Mouse (Mus musculus): ENCODE data around the gene Ninj2. TPM values are rescaled to one million over a fixed set of nuclear protein-coding genes. Genes with fewer than 3 reads are reported as not detected.

Gene Ninj2
- polyA plus RNA-seq, 1 experiment from 2014 or later: not detected

GRCm38 (mm10) chr6:120225355-120225754 lies 132.2 kb downstream of the Ninj2 start:
- H3K36me3 ChIP-seq (ENCODE audit: control insufficient read depth, insufficient read depth, low read length): no peaks in the 10 kb centered on the region
- no peak overlapping the region for H3K4me2 ChIP-seq
- no peaks in the 10 kb centered on the region for H3K4me1 ChIP-seq (replicated peaks; ENCODE audit: control insufficient read depth, insufficient read depth, low read length)
- H3K27me3 ChIP-seq (replicated peaks; ENCODE audit: control insufficient read depth, insufficient read depth, low read length): no peaks in the 10 kb centered on the region
- DNase-seq (ENCODE audit: low spot score) (no peak), ATAC-seq (replicated peaks; ENCODE audit: low FRiP score) (no peak)
- H3K9ac ChIP-seq (ENCODE audit: low read depth, low read length): no peak overlapping the region
- no peaks in the 10 kb centered on the region for H3K9me3 ChIP-seq (ENCODE audit: control insufficient read depth, low read length)
- no peak overlapping the region for H3K27ac ChIP-seq (ENCODE audit: low read depth, low read length)
- no peak overlapping the region for H3K4me3 ChIP-seq (ENCODE audit: low read depth, low read length)
- WGBS: 55% methylated on average over 6 of the region's 6 CpGs

DNA sequence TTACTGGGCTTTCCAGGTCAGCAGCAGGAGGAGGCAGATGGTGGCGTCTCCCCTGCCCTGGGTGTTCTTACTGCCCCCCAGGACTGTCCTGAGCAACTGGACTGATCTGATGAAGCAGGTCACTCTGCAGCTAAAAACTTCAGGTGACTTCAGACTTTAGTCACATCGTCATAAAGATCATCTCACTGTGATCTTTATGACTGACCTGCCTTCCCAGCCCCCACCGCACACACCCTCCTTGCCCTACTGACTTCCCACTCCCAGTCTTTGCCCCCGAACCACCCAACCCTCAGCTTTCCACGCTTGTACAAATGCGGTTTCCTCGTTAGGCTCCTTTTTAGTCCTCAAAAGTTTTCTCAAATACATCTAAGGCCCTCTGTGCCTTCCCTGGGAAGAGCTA lies 133.9 kb downstream of the Ninj2 start:
- WGBS: 83% methylated on average over 7 of the region's 7 CpGs
- Histone ChIP-seq H3K4me2 (no peak overlapping the region), H3K27me3 (replicated peaks; ENCODE audit: control insufficient read depth, insufficient read depth, low read length) (no peaks in the 10 kb centered on the region; the same call in 1 of the 2 replicates), H3K9me3 (ENCODE audit: control insufficient read depth, low read length) (no peaks in the 10 kb centered on the region), H3K27ac (ENCODE audit: low read depth, low read length) (no peak overlapping the region), H3K36me3 (ENCODE audit: control insufficient read depth, insufficient read depth, low read length) (no peaks in the 10 kb centered on the region), H3K4me3 (ENCODE audit: low read depth, low read length) (no peak overlapping the region), H3K4me1 (replicated peaks; ENCODE audit: control insufficient read depth, insufficient read depth, low read length) (no peaks in the 10 kb centered on the region), H3K9ac (ENCODE audit: low read depth, low read length) (no peak overlapping the region)
- ATAC-seq (replicated peaks; ENCODE audit: low FRiP score): no peak
- no peak for DNase-seq (ENCODE audit: low spot score)

GRCm38 (mm10) chr6:120229806-120230205 lies 136.7 kb downstream of the Ninj2 start:
- Histone ChIP-seq H3K4me1 (replicated peaks; ENCODE audit: control insufficient read depth, insufficient read depth, low read length) (no peaks in the 10 kb centered on the region), H3K27me3 (replicated peaks; ENCODE audit: control insufficient read depth, insufficient read depth, low read length) (no peaks in the 10 kb centered on the region; the same call in 1 of the 2 replicates), H3K27ac (ENCODE audit: low read depth, low read length) (no peak overlapping the region), H3K4me3 (ENCODE audit: low read depth, low read length) (no peak overlapping the region), H3K9ac (ENCODE audit: low read depth, low read length) (no peak overlapping the region), H3K9me3 (ENCODE audit: control insufficient read depth, low read length) (no peaks in the 10 kb centered on the region), H3K36me3 (ENCODE audit: control insufficient read depth, insufficient read depth, low read length) (no peaks in the 10 kb centered on the region), H3K4me2 (no peak overlapping the region)
- DNase-seq (ENCODE audit: low spot score) (no peak), ATAC-seq (replicated peaks; ENCODE audit: low FRiP score) (no peak)
- WGBS: 76% methylated on average over 7 of the region's 7 CpGs

DNA sequence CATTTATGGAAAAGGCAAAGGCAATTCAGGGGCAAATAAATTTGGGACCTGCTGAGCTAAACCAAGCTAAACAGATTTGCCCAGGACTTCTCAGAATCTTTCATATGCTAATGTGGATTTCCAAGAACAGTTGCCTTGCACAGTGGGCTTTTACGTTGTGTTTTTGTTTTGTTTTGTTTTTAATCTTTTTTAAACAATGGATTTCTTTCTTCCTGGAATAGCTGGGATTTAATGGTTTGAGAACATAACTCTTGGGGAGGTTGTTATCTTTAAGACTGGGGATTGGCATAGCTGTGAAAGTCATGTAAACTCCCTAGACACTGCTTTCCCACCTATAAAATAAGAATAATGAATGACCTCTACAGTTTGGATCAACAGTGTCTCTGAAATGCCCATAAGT lies 137.3 kb downstream of the Ninj2 start:
- no peak overlapping the region for H3K9ac ChIP-seq (ENCODE audit: low read depth, low read length)
- no peak overlapping the region for H3K4me3 ChIP-seq (ENCODE audit: low read depth, low read length)
- no peaks in the 10 kb centered on the region; the same call in 1 of the 2 replicates for H3K27me3 ChIP-seq (replicated peaks; ENCODE audit: control insufficient read depth, insufficient read depth, low read length)
- no peak overlapping the region for H3K4me2 ChIP-seq
- H3K4me1 ChIP-seq (replicated peaks; ENCODE audit: control insufficient read depth, insufficient read depth, low read length): no peaks in the 10 kb centered on the region
- DNase-seq (ENCODE audit: low spot score) (no peak), ATAC-seq (replicated peaks; ENCODE audit: low FRiP score) (no peak)
- no peaks in the 10 kb centered on the region for H3K9me3 ChIP-seq (ENCODE audit: control insufficient read depth, low read length)
- no peak overlapping the region for H3K27ac ChIP-seq (ENCODE audit: low read depth, low read length)
- WGBS: 49% methylated on average over 1 of the region's 1 CpGs
- H3K36me3 ChIP-seq (ENCODE audit: control insufficient read depth, insufficient read depth, low read length): no peaks in the 10 kb centered on the region

DNA sequence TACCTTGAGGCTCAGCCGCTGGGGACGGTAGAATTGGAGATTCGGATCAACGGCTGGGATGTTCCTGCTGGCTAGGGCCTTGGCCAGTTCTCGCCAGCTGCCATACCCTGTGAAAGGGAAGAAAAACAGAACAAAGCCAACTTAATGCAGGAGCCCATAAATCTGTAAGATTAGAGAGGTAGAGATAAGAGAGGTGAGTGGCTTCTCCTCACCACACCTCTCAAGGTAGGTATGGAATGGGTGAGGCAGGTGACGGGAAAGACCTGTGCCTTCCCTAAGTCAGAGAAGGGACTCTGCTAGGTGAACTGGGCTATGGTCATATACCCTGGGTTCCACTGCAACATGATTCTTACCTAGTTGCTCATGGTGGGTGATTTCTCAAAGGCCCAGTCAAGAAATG lies 139.7 kb downstream of the Ninj2 start:
- no peak overlapping the region for H3K27ac ChIP-seq (ENCODE audit: low read depth, low read length)
- no peaks in the 10 kb centered on the region for H3K36me3 ChIP-seq (ENCODE audit: control insufficient read depth, insufficient read depth, low read length)
- no peak overlapping the region for H3K9ac ChIP-seq (ENCODE audit: low read depth, low read length)
- no peak for ATAC-seq (replicated peaks; ENCODE audit: low FRiP score)
- DNase-seq (ENCODE audit: low spot score): no peak
- no peak overlapping the region for H3K4me3 ChIP-seq (ENCODE audit: low read depth, low read length)
- no peaks in the 10 kb centered on the region for H3K9me3 ChIP-seq (ENCODE audit: control insufficient read depth, low read length)
- no peaks in the 10 kb centered on the region for H3K4me1 ChIP-seq (replicated peaks; ENCODE audit: control insufficient read depth, insufficient read depth, low read length)
- 92% methylated on average over 6 of the region's 6 CpGs for WGBS
- no peaks in the 10 kb centered on the region; the same call in 1 of the 2 replicates for H3K27me3 ChIP-seq (replicated peaks; ENCODE audit: control insufficient read depth, insufficient read depth, low read length)
- H3K4me2 ChIP-seq: no peak overlapping the region

DNA sequence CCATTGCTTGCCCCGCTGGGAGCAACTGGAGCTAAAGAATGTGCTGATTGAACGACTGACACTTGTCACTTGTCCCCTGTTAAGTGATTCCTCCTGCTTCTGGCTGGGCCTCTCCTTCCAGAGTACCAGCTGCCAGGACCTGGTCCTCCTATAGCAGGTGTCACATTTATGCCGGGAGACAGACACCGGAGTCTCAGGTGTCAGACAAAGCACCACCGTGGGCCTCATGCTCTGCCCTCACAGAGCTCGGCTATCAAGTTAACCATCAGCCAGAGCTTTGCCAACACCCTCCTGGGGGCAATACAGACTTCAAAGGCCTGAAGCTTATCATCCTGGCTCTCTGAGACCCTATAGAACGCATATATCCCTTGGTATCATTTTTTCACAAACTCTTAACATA lies 142.7 kb downstream of the Ninj2 start:
- H3K27ac ChIP-seq (ENCODE audit: low read depth, low read length): no peak overlapping the region
- ATAC-seq (replicated peaks; ENCODE audit: low FRiP score): no peak
- H3K9me3 ChIP-seq (ENCODE audit: control insufficient read depth, low read length): no peaks in the 10 kb centered on the region
- no peak overlapping the region for H3K4me3 ChIP-seq (ENCODE audit: low read depth, low read length)
- H3K36me3 ChIP-seq (ENCODE audit: control insufficient read depth, insufficient read depth, low read length): no peaks in the 10 kb centered on the region
- no peak overlapping the region for H3K9ac ChIP-seq (ENCODE audit: low read depth, low read length)
- no peak overlapping the region for H3K4me2 ChIP-seq
- no peaks in the 10 kb centered on the region for H3K4me1 ChIP-seq (replicated peaks; ENCODE audit: control insufficient read depth, insufficient read depth, low read length)
- DNase-seq (ENCODE audit: low spot score): no peak
- H3K27me3 ChIP-seq (replicated peaks; ENCODE audit: control insufficient read depth, insufficient read depth, low read length): no peaks in the 10 kb centered on the region
- WGBS: 59% methylated on average over 7 of the region's 7 CpGs

DNA sequence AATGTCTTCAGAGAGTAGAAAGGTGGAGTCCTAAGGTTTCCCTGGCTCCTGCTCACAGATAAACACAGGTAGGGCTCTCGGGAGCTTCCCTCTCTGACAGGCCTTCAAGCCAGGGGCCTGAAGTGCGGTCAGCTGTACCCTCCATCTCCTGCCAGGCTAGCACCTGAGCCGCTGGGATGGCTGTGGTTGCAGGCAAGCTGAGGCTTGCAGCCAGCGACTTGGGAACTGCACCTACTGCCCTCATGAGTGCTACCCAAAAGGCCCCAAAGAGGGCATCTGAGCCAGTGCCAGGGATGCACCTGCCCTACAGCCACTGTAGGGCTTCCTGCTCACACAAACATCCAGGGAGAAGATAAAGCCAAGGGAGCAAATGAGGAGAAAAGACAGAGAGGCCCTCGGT lies 147.3 kb downstream of the Ninj2 start:
- H3K4me2 ChIP-seq: no peak overlapping the region
- no peaks in the 10 kb centered on the region for H3K4me1 ChIP-seq (replicated peaks; ENCODE audit: control insufficient read depth, insufficient read depth, low read length)
- 65% methylated on average over 5 of the region's 5 CpGs for WGBS
- ATAC-seq (replicated peaks; ENCODE audit: low FRiP score) (no peak), DNase-seq (ENCODE audit: low spot score) (no peak)
- H3K9me3 ChIP-seq (ENCODE audit: control insufficient read depth, low read length): no peaks in the 10 kb centered on the region
- H3K9ac ChIP-seq (ENCODE audit: low read depth, low read length): no peak overlapping the region
- no peak overlapping the region for H3K27ac ChIP-seq (ENCODE audit: low read depth, low read length)
- no peak overlapping the region for H3K4me3 ChIP-seq (ENCODE audit: low read depth, low read length)
- no peaks in the 10 kb centered on the region for H3K36me3 ChIP-seq (ENCODE audit: control insufficient read depth, insufficient read depth, low read length)
- H3K27me3 ChIP-seq (replicated peaks; ENCODE audit: control insufficient read depth, insufficient read depth, low read length): no peaks in the 10 kb centered on the region

GRCm38 (mm10) chr6:120241453-120241852 lies 148.3 kb downstream of the Ninj2 start:
- DNase-seq (ENCODE audit: low spot score): no peak
- Histone ChIP-seq H3K27ac (ENCODE audit: low read depth, low read length) (no peak overlapping the region), H3K9me3 (ENCODE audit: control insufficient read depth, low read length) (no peaks in the 10 kb centered on the region), H3K9ac (ENCODE audit: low read depth, low read length) (no peak overlapping the region), H3K4me1 (replicated peaks; ENCODE audit: control insufficient read depth, insufficient read depth, low read length) (no peaks in the 10 kb centered on the region), H3K4me3 (ENCODE audit: low read depth, low read length) (no peak overlapping the region), H3K4me2 (no peak overlapping the region), H3K27me3 (replicated peaks; ENCODE audit: control insufficient read depth, insufficient read depth, low read length) (no peaks in the 10 kb centered on the region), H3K36me3 (ENCODE audit: control insufficient read depth, insufficient read depth, low read length) (no peaks in the 10 kb centered on the region)
- 87% methylated on average over 12 of the region's 12 CpGs for WGBS
- ATAC-seq (replicated peaks; ENCODE audit: low FRiP score): no peak

GRCm38 (mm10) chr6:120242530-120242929 lies 149.4 kb downstream of the Ninj2 start:
- Histone ChIP-seq H3K27me3 (replicated peaks; ENCODE audit: control insufficient read depth, insufficient read depth, low read length) (no peaks in the 10 kb centered on the region), H3K9ac (ENCODE audit: low read depth, low read length) (no peak overlapping the region), H3K4me2 (no peak overlapping the region), H3K4me1 (replicated peaks; ENCODE audit: control insufficient read depth, insufficient read depth, low read length) (no peaks in the 10 kb centered on the region), H3K36me3 (ENCODE audit: control insufficient read depth, insufficient read depth, low read length) (no peaks in the 10 kb centered on the region), H3K4me3 (ENCODE audit: low read depth, low read length) (no peak overlapping the region), H3K27ac (ENCODE audit: low read depth, low read length) (no peak overlapping the region), H3K9me3 (ENCODE audit: control insufficient read depth, low read length) (no peaks in the 10 kb centered on the region)
- 78% methylated on average over 8 of the region's 8 CpGs for WGBS
- DNase-seq (ENCODE audit: low spot score) (no peak), ATAC-seq (replicated peaks; ENCODE audit: low FRiP score) (no peak)

Data from liver, embryonic 11.5 days (tissue).